Mouse (Mus musculus) embryonic facial prominence, embryonic 14.5 days (tissue): ENCODE measurements at regions not wholly inside any gene's neighbourhood (a gene's known extent, or its start where the extent isn't known, plus 50 kb on each side); places are given as distances from the start of the nearest gene placed in this dataset.
A peak's percentile ranks its signal among the peaks of the same experiment; 100 is the strongest.

ENCODE experiments used
- ATAC-seq: fragments of 200-750 bp; cut with Nextera tagmentation; 2 replicates; pipeline ENCODE4 v1.8.0; 2017; ENCODE audit warnings: low read depth, moderate number of reproducible peaks, moderate TSS enrichment
- DNase-seq: peaks from one replicate; pipeline ENCODE4 v3.0.0-alpha.2; 2015; ENCODE audit warnings: low spot score
- H3K27ac ChIP-seq: fragments of 300-500 bp; sonication (generic); replicated peaks from 2 replicates; pipeline ENCODE4 v1.5.1; 2014; ENCODE audit warnings: low read depth, mild to moderate bottlenecking, low read length, moderate library complexity
- H3K27me3 ChIP-seq: fragments of 300-500 bp; sonication (generic); replicated peaks from 2 replicates; pipeline ENCODE4 v1.6.1; 2014; ENCODE audit warnings: low read length; ENCODE audit not compliant: control insufficient read depth, insufficient read depth
- H3K36me3 ChIP-seq: fragments of 300-500 bp; sonication (generic); 2 replicates; pipeline ENCODE4 v1.6.1; 2014; ENCODE audit warnings: low read length, mixed read lengths; ENCODE audit not compliant: control insufficient read depth, insufficient read depth
- H3K4me1 ChIP-seq: fragments of 300-500 bp; sonication (generic); 2 replicates; pipeline ENCODE4 v1.6.1; 2014; ENCODE audit warnings: antibody characterized with exemption, low read length; ENCODE audit not compliant: control insufficient read depth, insufficient read depth
- H3K4me2 ChIP-seq: fragments of 300-500 bp; sonication (generic); 2 replicates; pipeline ENCODE4 v1.6.1; 2014; ENCODE audit warnings: low read depth, mild to moderate bottlenecking, low read length, moderate library complexity, mixed read lengths
- H3K4me3 ChIP-seq: fragments of 300-500 bp; sonication (generic); 2 replicates; pipeline ENCODE4 v1.5.1; 2014; ENCODE audit warnings: low read depth, mild to moderate bottlenecking, low read length
- H3K9ac ChIP-seq: fragments of 300-500 bp; sonication (generic); 2 replicates; pipeline ENCODE4 v1.6.1; 2014; ENCODE audit warnings: low read depth, mild to moderate bottlenecking, low read length, moderate library complexity, mixed read lengths
- H3K9me3 ChIP-seq: fragments of 300-500 bp; sonication (generic); 2 replicates; pipeline ENCODE4 v1.6.1; 2016; ENCODE audit warnings: low read length; ENCODE audit not compliant: control insufficient read depth
- WGBS: fragments of 180-500 bp; shearing (Covaris S2); extraction: QIAGEN DNeasy Blood & Tissue Kit; methylation state at CpG from one replicate; pipeline ENCODE4 v1.1.7; 2014; 5-methylcytosine and 5-hydroxymethylcytosine counted together

GRCm38 (mm10) chr7:110699596-110699995 lies 68.4 kb upstream of the Ampd3 start:
- Histone ChIP-seq H3K9me3 (no peaks in the 10 kb centered on the region), H3K9ac (no peak overlapping the region), H3K36me3 (no peaks in the 10 kb centered on the region), H3K27ac (no peak overlapping the region), H3K4me2 (no peak overlapping the region), H3K4me3 (no peak overlapping the region), H3K27me3 (no peaks in the 10 kb centered on the region), H3K4me1 (no peaks in the 10 kb centered on the region)
- ATAC-seq (no peak), DNase-seq (no peak)
- 77% methylated on average over 11 of the region's 11 CpGs for WGBS

- no peak for ATAC-seq
- 53% methylated on average over 11 of the region's 11 CpGs for WGBS
- H3K27ac ChIP-seq: no peak overlapping the region
These were observed 66.2 kb upstream of the Ampd3 start for GRCm38 (mm10) chr7:110701681-110702413.

GRCm38 (mm10) chr7:110702414-110702783 lies 65.6 kb upstream of the Ampd3 start:
- no peak for ATAC-seq
- no peak overlapping the region for H3K4me3 ChIP-seq
- no peak overlapping the region for H3K9ac ChIP-seq
- WGBS: 82% methylated on average over 6 of the region's 6 CpGs
- peaks cover 3% of the 10 kb centered on the region; the same call in 1 of the 2 replicates for H3K4me1 ChIP-seq
- DNase-seq: no peak
- H3K4me2 ChIP-seq: no peak overlapping the region
- no peaks in the 10 kb centered on the region for H3K36me3 ChIP-seq
- H3K9me3 ChIP-seq: no peaks in the 10 kb centered on the region
- H3K27me3 ChIP-seq: no peaks in the 10 kb centered on the region
- H3K27ac ChIP-seq: no peak overlapping the region

More at GRCm38 (mm10) chr7:110701681-110702413, 66.2 kb upstream of the Ampd3 start:
- DNase-seq: peak; percentile 72
- Histone ChIP-seq H3K4me3 (no peak overlapping the region), H3K4me2 (no peak overlapping the region), H3K36me3 (no peaks in the 10 kb centered on the region), H3K9ac (no peak overlapping the region), H3K9me3 (no peaks in the 10 kb centered on the region), H3K27me3 (no peaks in the 10 kb centered on the region), H3K4me1 (peaks cover 3% of the 10 kb centered on the region; the same call in 1 of the 2 replicates)

GRCm38 (mm10) chr7:110705311-110706000 lies 62.5 kb upstream of the Ampd3 start:
- no peak overlapping the region for H3K9ac ChIP-seq
- H3K27ac ChIP-seq: no peak overlapping the region
- no peaks in the 10 kb centered on the region for H3K36me3 ChIP-seq
- no peak overlapping the region for H3K4me3 ChIP-seq
- 65% methylated on average over 6 of the region's 6 CpGs for WGBS
- no peaks in the 10 kb centered on the region for H3K27me3 ChIP-seq
- ATAC-seq (no peak), DNase-seq (no peak)
- H3K4me2 ChIP-seq: no peak overlapping the region
- no peaks in the 10 kb centered on the region for H3K9me3 ChIP-seq
- H3K4me1 ChIP-seq: peaks cover 8% of the 10 kb centered on the region; the same call in 1 of the 2 replicates

- Histone ChIP-seq H3K4me1 (peaks cover 8% of the 10 kb centered on the region; the same call in 1 of the 2 replicates), H3K4me3 (no peak overlapping the region), H3K4me2 (no peak overlapping the region), H3K9ac (no peak overlapping the region), H3K27me3 (no peaks in the 10 kb centered on the region), H3K36me3 (no peaks in the 10 kb centered on the region), H3K27ac (no peak overlapping the region), H3K9me3 (peaks cover 3% of the 10 kb centered on the region; the same call in 1 of the 2 replicates)
- whole genome bisulfite sequencing: 75% methylated on average over 10 of the region's 10 CpGs
- ATAC-seq (no peak), DNase-seq (no peak)
These were observed 61.9 kb upstream of the Ampd3 start for GRCm38 (mm10) chr7:110706001-110706695.

- Histone ChIP-seq H3K27me3 (no peaks in the 10 kb centered on the region), H3K4me3 (no peak overlapping the region), H3K27ac (no peak overlapping the region), H3K9ac (no peak overlapping the region), H3K4me1 (peaks cover 8% of the 10 kb centered on the region; the same call in 1 of the 2 replicates), H3K4me2 (no peak overlapping the region), H3K36me3 (no peaks in the 10 kb centered on the region), H3K9me3 (peaks cover 6% of the 10 kb centered on the region; the same call in 1 of the 2 replicates)
- WGBS: 31% methylated on average over 10 of the region's 10 CpGs
- peak; percentile 83 for DNase-seq
- no peak for ATAC-seq
These were observed 61.3 kb upstream of the Ampd3 start for GRCm38 (mm10) chr7:110706696-110707087.

GRCm38 (mm10) chr7:110708116-110708515 lies 59.9 kb upstream of the Ampd3 start:
- Histone ChIP-seq H3K9ac (no peak overlapping the region), H3K36me3 (no peaks in the 10 kb centered on the region), H3K9me3 (peaks cover 6% of the 10 kb centered on the region; the same call in 1 of the 2 replicates), H3K27ac (no peak overlapping the region), H3K4me1 (peaks cover 8% of the 10 kb centered on the region; the same call in 1 of the 2 replicates), H3K27me3 (no peaks in the 10 kb centered on the region), H3K4me2 (no peak overlapping the region), H3K4me3 (no peak overlapping the region)
- 59% methylated on average over 9 of the region's 9 CpGs for WGBS
- DNase-seq (peak; percentile 48), ATAC-seq (peak; percentile 37; the same call in 1 of the 2 replicates)

- peaks cover 6% of the 10 kb centered on the region; the same call in 1 of the 2 replicates for H3K9me3 ChIP-seq
- H3K4me1 ChIP-seq: peaks cover 8% of the 10 kb centered on the region; the same call in 1 of the 2 replicates
- WGBS: 93% methylated on average over 3 of the region's 3 CpGs
- no peak overlapping the region for H3K9ac ChIP-seq
- no peak for DNase-seq
- no peak overlapping the region for H3K27ac ChIP-seq
- no peak for ATAC-seq
- H3K4me3 ChIP-seq: no peak overlapping the region
- H3K4me2 ChIP-seq: no peak overlapping the region
- no peaks in the 10 kb centered on the region for H3K36me3 ChIP-seq
- no peaks in the 10 kb centered on the region for H3K27me3 ChIP-seq
These were observed 59.2 kb upstream of the Ampd3 start for GRCm38 (mm10) chr7:110708781-110709180.
